Mouse (Mus musculus) lung, adult 2 months (tissue): ENCODE data around the gene Tspan31. TPM values are rescaled to one million over a fixed set of nuclear protein-coding genes. Genes with fewer than 3 reads are reported as not detected.
A peak's percentile ranks its signal among the peaks of the same experiment; 100 is the strongest.

Source experiments
- DNase-seq: peaks from one replicate; pipeline ENCODE4 v3.0.0; 2022
- H3K4me1 ChIP-seq: fragments of 200-500 bp; 2 replicates; pipeline ENCODE4 v1.6.1; 2011; ENCODE audit warnings: low read length; ENCODE audit not compliant: control insufficient read depth, insufficient read depth
- H3K4me3 ChIP-seq: fragments of 200-500 bp; replicated peaks from 2 replicates; pipeline ENCODE3; 2011; ENCODE audit warnings: low read depth, mild to moderate bottlenecking, control low read depth, low read length; ENCODE audit errors: extremely low read depth
- CTCF ChIP-seq: fragments of 200-500 bp; IDR thresholded peaks from 2 replicates; pipeline ENCODE4 v1.5.1; 2011; ENCODE audit warnings: mild to moderate bottlenecking, low read length, control low read depth; ENCODE audit not compliant: insufficient read depth
- POLR2A ChIP-seq: fragments of 200-500 bp; IDR thresholded peaks from 2 replicates; pipeline ENCODE4 v1.6.1; 2011; ENCODE audit warnings: low read depth, mild to moderate bottlenecking, control low read depth, low read length, borderline replicate concordance; ENCODE audit errors: extremely low read depth
- WGBS: fragments of 180-500 bp; shearing (Covaris S2); methylation state at CpG from one replicate; pipeline ENCODE4 v1.1.7; 2018; 5-methylcytosine and 5-hydroxymethylcytosine counted together
- polyA plus RNA-seq: library from polyadenylated mRNA; depleted of rRNA; stranded (reverse); fragments of >200 nt; gene quantifications from 2 replicates; pipeline ENCODE4 v1.2.3, GENCODE M21; 2012; rRNA removed

Gene Tspan31
- 60.8 and 99.3 TPM in 2 replicates for polyA plus RNA-seq

- TF ChIP-seq CTCF = no peak
- TF ChIP-seq POLR2A = peak; percentile 80; the same call in 1 of the 2 replicates
- peak; percentile 76 for DNase-seq
- under 1% methylated on average over 36 of the region's 36 CpGs for WGBS
- peak within 1 kb of the TSS; percentile 93 for H3K4me3 ChIP-seq
- H3K4me1 ChIP-seq = peaks cover 6% of the 10 kb centered on the region; the same call in 1 of the 2 replicates
Measured at GRCm38 (mm10) chr10:127070190-127071121, at the start of gene Tspan31. Gene Tspan31 (minus strand): TSS chr10:127070264.

- 92% methylated on average over 10 of the region's 10 CpGs for WGBS
- no peak for DNase-seq
- TF ChIP-seq CTCF (no peak), POLR2A (no peak)
Measured at GRCm38 (mm10) chr10:127119229-127119628, 49.2 kb upstream of the Tspan31 start.

GRCm38 (mm10) chr10:127118470-127118869, 48.4 kb upstream of the Tspan31 start:
- 89% methylated on average over 11 of the region's 11 CpGs for WGBS
- Histone ChIP-seq H3K4me1 (peaks cover 10% of the 10 kb centered on the region; the same call in 1 of the 2 replicates), H3K4me3 (no peak overlapping the region)
- DNase-seq = no peak
- TF ChIP-seq CTCF = no peak
- no peak for TF ChIP-seq POLR2A

More at GRCm38 (mm10) chr10:127119229-127119628, 49.2 kb upstream of the Tspan31 start:
- Histone ChIP-seq H3K4me1 (peaks cover 10% of the 10 kb centered on the region; the same call in 1 of the 2 replicates), H3K4me3 (no peak overlapping the region)

- TF ChIP-seq POLR2A (no peak), CTCF (no peak)
- Histone ChIP-seq H3K4me3 (no peak overlapping the region), H3K4me1 (no peaks in the 10 kb centered on the region; the same call in 1 of the 2 replicates)
- 63% methylated on average over 2 of the region's 2 CpGs for WGBS
- DNase-seq = no peak
Measured at GRCm38 (mm10) chr10:127115068-127115467, 45.0 kb upstream of the Tspan31 start.

- DNase-seq = no peak
- Histone ChIP-seq H3K4me1 (no peaks in the 10 kb centered on the region), H3K4me3 (no peak overlapping the region)
- TF ChIP-seq CTCF (no peak), POLR2A (no peak)
- WGBS = 86% methylated on average over 11 of the region's 11 CpGs
Measured at GRCm38 (mm10) chr10:127114408-127114807, 44.3 kb upstream of the Tspan31 start.

- no peak for DNase-seq
- H3K4me3 ChIP-seq = no peak overlapping the region
- 85% methylated on average over 15 of the region's 15 CpGs for WGBS
- H3K4me1 ChIP-seq = no peaks in the 10 kb centered on the region
- TF ChIP-seq CTCF = no peak
- TF ChIP-seq POLR2A = no peak
Measured at GRCm38 (mm10) chr10:127111001-127111887, 41.2 kb upstream of the Tspan31 start.

GRCm38 (mm10) chr10:127108262-127108583, 38.2 kb upstream of the Tspan31 start:
- WGBS = 73% methylated on average over 3 of the region's 3 CpGs
- DNase-seq = no peak
- TF ChIP-seq CTCF (no peak), POLR2A (no peak)
- Histone ChIP-seq H3K4me1 (no peaks in the 10 kb centered on the region), H3K4me3 (no peak overlapping the region)

- Histone ChIP-seq H3K4me3 (no peak overlapping the region), H3K4me1 (no peaks in the 10 kb centered on the region)
- DNase-seq = no peak
- no peak for TF ChIP-seq POLR2A
- TF ChIP-seq CTCF = no peak
- WGBS = 74% methylated on average over 16 of the region's 16 CpGs
Measured at GRCm38 (mm10) chr10:127107563-127108261, 37.6 kb upstream of the Tspan31 start.

GRCm38 (mm10) chr10:127103631-127104030, 33.6 kb upstream of the Tspan31 start:
- 46% methylated on average over 7 of the region's 7 CpGs for WGBS
- no peak overlapping the region for H3K4me3 ChIP-seq
- no peak for DNase-seq
- no peak for TF ChIP-seq POLR2A
- TF ChIP-seq CTCF = no peak
- no peaks in the 10 kb centered on the region for H3K4me1 ChIP-seq
